Mouse (Mus musculus) lung, postnatal 0 days (tissue): ENCODE results near the gene Capn7.

Experiments
- CTCF ChIP-seq: IDR thresholded peaks from 2 replicates; pipeline ENCODE4 v1.5.1; 2016; ENCODE audit warnings: antibody characterized with exemption, mild to moderate bottlenecking
- EP300 ChIP-seq: IDR thresholded peaks from 2 replicates; pipeline ENCODE4 v1.6.1; 2016; ENCODE audit warnings: antibody characterized with exemption, mild to moderate bottlenecking, control low read depth

DNA sequence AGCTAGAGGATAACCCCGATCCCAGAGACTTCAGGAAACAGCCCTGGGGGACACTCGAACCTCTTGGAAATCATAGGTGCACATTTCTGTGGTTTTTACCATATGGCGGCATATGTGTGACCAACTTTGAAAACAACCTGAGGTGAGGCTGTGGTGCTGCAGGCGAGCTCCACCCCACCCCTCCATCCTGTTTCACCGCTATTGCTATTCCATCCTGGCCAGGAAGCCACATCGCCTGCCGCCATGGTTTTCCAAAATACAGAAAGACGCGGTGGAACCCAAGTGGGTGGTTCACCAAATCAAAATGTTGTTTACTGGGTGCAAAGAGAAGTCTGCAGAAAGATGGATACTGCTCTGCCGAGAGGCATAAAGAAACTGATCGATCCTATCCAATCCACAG, 62.4 kb downstream of the Capn7 start:
- no peak for TF ChIP-seq EP300
- no peak for TF ChIP-seq CTCF
